Mouse (Mus musculus) liver, embryonic 16.5 days (tissue): Measurements from ENCODE around the gene Camk1g. TPM values are rescaled to one million over a fixed set of nuclear protein-coding genes. Genes with fewer than 3 reads are reported as not detected.

Experiments used
- ATAC-seq: fragments of 200-750 bp; cut with Nextera tagmentation; 2 replicates; pipeline ENCODE4 v1.8.0; 2017; ENCODE audit warnings: low read depth, mild to moderate bottlenecking, moderate number of reproducible peaks, moderate library complexity
- H3K27ac ChIP-seq: fragments of 300-500 bp; sonication (generic); 2 replicates; pipeline ENCODE4 v1.5.1; 2014; ENCODE audit warnings: mild to moderate bottlenecking, low read length
- H3K27me3 ChIP-seq: fragments of 300-500 bp; sonication (generic); 2 replicates; pipeline ENCODE4 v1.6.1; 2014; ENCODE audit warnings: low read depth, low read length, mixed read lengths; ENCODE audit not compliant: control insufficient read depth, insufficient read depth
- H3K36me3 ChIP-seq: fragments of 300-500 bp; sonication (generic); 2 replicates; pipeline ENCODE4 v1.6.1; 2014; ENCODE audit warnings: mild to moderate bottlenecking; ENCODE audit not compliant: control insufficient read depth, insufficient read depth
- H3K4me1 ChIP-seq: fragments of 300-500 bp; sonication (generic); 2 replicates; pipeline ENCODE4 v1.6.1; 2014; ENCODE audit warnings: low read depth, low read length, mixed read lengths; ENCODE audit not compliant: control insufficient read depth
- H3K4me2 ChIP-seq: fragments of 300-500 bp; sonication (generic); 2 replicates; pipeline ENCODE4 v1.6.1; 2014; ENCODE audit warnings: low read depth, low read length, mixed read lengths
- H3K4me3 ChIP-seq: fragments of 300-500 bp; sonication (generic); 2 replicates; pipeline ENCODE4 v1.5.1; 2014; ENCODE audit warnings: low read depth, mild to moderate bottlenecking, low read length
- H3K9ac ChIP-seq: fragments of 300-500 bp; sonication (generic); 2 replicates; pipeline ENCODE4 v1.6.1; 2014; ENCODE audit warnings: low read depth, low read length
- H3K9me3 ChIP-seq: fragments of 300-500 bp; sonication (generic); replicated peaks from 2 replicates; pipeline ENCODE4 v1.6.1; 2016; ENCODE audit warnings: low read length; ENCODE audit not compliant: control insufficient read depth
- WGBS: fragments of 180-500 bp; shearing (Covaris S2); extraction: QIAGEN DNeasy Blood & Tissue Kit; methylation state at CpG from one replicate; pipeline ENCODE4 v1.1.7; 2014; ENCODE audit not compliant: insufficient replicate concordance; 5-methylcytosine and 5-hydroxymethylcytosine counted together
- polyA plus RNA-seq: library from polyadenylated mRNA; unstranded; fragments of >200 nt; fragmentation: Nextera tagmentation; extraction: Ambion mirVana; gene quantifications from 2 replicates; pipeline ENCODE4 v1.2.1, GENCODE M21; 2015

The Camk1g gene
- polyA plus RNA-seq, 1 experiment from 2014 or later = 0.33 TPM

- H3K9ac ChIP-seq = no peak overlapping the region
- 55% methylated on average over 2 of the region's 2 CpGs for WGBS
- no peaks in the 10 kb centered on the region for H3K9me3 ChIP-seq
- no peak overlapping the region for H3K4me3 ChIP-seq
- no peak overlapping the region for H3K27ac ChIP-seq
- no peak for ATAC-seq
- no peaks in the 10 kb centered on the region; the same call in 1 of the 2 replicates for H3K4me1 ChIP-seq
- no peaks in the 10 kb centered on the region for H3K36me3 ChIP-seq
- H3K27me3 ChIP-seq = no peaks in the 10 kb centered on the region
- no peak overlapping the region for H3K4me2 ChIP-seq
Observed at GRCm38 (mm10) chr1:193306832-193307231, 63.3 kb downstream of the Camk1g start.

- Histone ChIP-seq H3K27ac (no peak overlapping the region), H3K36me3 (no peaks in the 10 kb centered on the region), H3K27me3 (no peaks in the 10 kb centered on the region), H3K9me3 (no peaks in the 10 kb centered on the region), H3K4me3 (no peak overlapping the region), H3K4me1 (no peaks in the 10 kb centered on the region; the same call in 1 of the 2 replicates), H3K4me2 (no peak overlapping the region), H3K9ac (no peak overlapping the region)
- 49% methylated on average over 7 of the region's 7 CpGs for WGBS
- no peak for ATAC-seq
Observed at GRCm38 (mm10) chr1:193305386-193305785, 64.7 kb downstream of the Camk1g start.

- H3K27me3 ChIP-seq = no peaks in the 10 kb centered on the region
- H3K27ac ChIP-seq = no peak overlapping the region
- H3K4me3 ChIP-seq = no peak overlapping the region
- H3K4me1 ChIP-seq = peaks cover 2% of the 10 kb centered on the region; the same call in 1 of the 2 replicates
- ATAC-seq = no peak
- no peak overlapping the region for H3K4me2 ChIP-seq
- H3K9ac ChIP-seq = no peak overlapping the region
- H3K36me3 ChIP-seq = no peaks in the 10 kb centered on the region
- WGBS = 17% methylated on average over 2 of the region's 2 CpGs
- no peaks in the 10 kb centered on the region for H3K9me3 ChIP-seq
Observed at GRCm38 (mm10) chr1:193303096-193303495, 67.0 kb downstream of the Camk1g start.

GRCm38 (mm10) chr1:193302093-193302405 is 68.0 kb downstream of the Camk1g start:
- H3K27me3 ChIP-seq = no peaks in the 10 kb centered on the region
- H3K4me1 ChIP-seq = peaks cover 2% of the 10 kb centered on the region; the same call in 1 of the 2 replicates
- no peak for ATAC-seq
- WGBS = 39% methylated on average over 8 of the region's 8 CpGs
- no peak overlapping the region for H3K4me3 ChIP-seq
- H3K36me3 ChIP-seq = no peaks in the 10 kb centered on the region
- no peaks in the 10 kb centered on the region for H3K9me3 ChIP-seq
- H3K4me2 ChIP-seq = no peak overlapping the region
- H3K27ac ChIP-seq = no peak overlapping the region
- no peak overlapping the region for H3K9ac ChIP-seq

- Histone ChIP-seq H3K4me3 (no peak overlapping the region), H3K4me1 (peaks cover 2% of the 10 kb centered on the region; the same call in 1 of the 2 replicates), H3K9me3 (no peaks in the 10 kb centered on the region), H3K9ac (no peak overlapping the region), H3K36me3 (no peaks in the 10 kb centered on the region), H3K27ac (no peak overlapping the region), H3K27me3 (no peaks in the 10 kb centered on the region), H3K4me2 (no peak overlapping the region)
- 36% methylated on average over 6 of the region's 6 CpGs for WGBS
- no peak for ATAC-seq
Observed at GRCm38 (mm10) chr1:193301216-193302092, 68.6 kb downstream of the Camk1g start.

GRCm38 (mm10) chr1:193299995-193300394 is 70.1 kb downstream of the Camk1g start:
- Histone ChIP-seq H3K4me1 (peaks cover 2% of the 10 kb centered on the region; the same call in 1 of the 2 replicates), H3K9me3 (no peaks in the 10 kb centered on the region), H3K27ac (no peak overlapping the region), H3K9ac (no peak overlapping the region), H3K4me3 (no peak overlapping the region), H3K4me2 (no peak overlapping the region), H3K36me3 (no peaks in the 10 kb centered on the region), H3K27me3 (no peaks in the 10 kb centered on the region)
- whole genome bisulfite sequencing = 23% methylated on average over 1 of the region's 1 CpGs
- ATAC-seq = no peak

- no peak for ATAC-seq
- H3K27ac ChIP-seq = no peak overlapping the region
- WGBS = 56% methylated on average over 3 of the region's 3 CpGs
- H3K4me2 ChIP-seq = no peak overlapping the region
- H3K27me3 ChIP-seq = no peaks in the 10 kb centered on the region
- H3K9me3 ChIP-seq = no peaks in the 10 kb centered on the region
- no peaks in the 10 kb centered on the region for H3K36me3 ChIP-seq
- no peak overlapping the region for H3K9ac ChIP-seq
- no peak overlapping the region for H3K4me3 ChIP-seq
- H3K4me1 ChIP-seq = peaks cover 2% of the 10 kb centered on the region; the same call in 1 of the 2 replicates
Observed at GRCm38 (mm10) chr1:193298141-193298765, 71.8 kb downstream of the Camk1g start.
